Mouse (Mus musculus): ENCODE measurements around the gene Aknad1.

Gene Aknad1

GRCm38 (mm10) chr3:108751061-108751460 is 11.6 kb downstream of the Aknad1 start:
- no peak for DNase-seq (ENCODE audit: low read depth, low spot score)

GRCm38 (mm10) chr3:108751691-108752090 is 12.2 kb downstream of the Aknad1 start:
- no peak for DNase-seq (ENCODE audit: low read depth, low spot score)

GRCm38 (mm10) chr3:108754541-108754940 is 15.1 kb downstream of the Aknad1 start:
- no peak for DNase-seq (ENCODE audit: low read depth, low spot score)

GRCm38 (mm10) chr3:108755542-108755941 is 16.1 kb downstream of the Aknad1 start:
- DNase-seq (ENCODE audit: low read depth, low spot score) = no peak

- no peak for DNase-seq (ENCODE audit: low read depth, low spot score)
Measured at GRCm38 (mm10) chr3:108756131-108756530, 16.7 kb downstream of the Aknad1 start.

GRCm38 (mm10) chr3:108757570-108757969 is 18.1 kb downstream of the Aknad1 start:
- DNase-seq (ENCODE audit: low read depth, low spot score) = no peak

GRCm38 (mm10) chr3:108759566-108760420 is 20.3 kb downstream of the Aknad1 start:
- DNase-seq (ENCODE audit: low read depth, low spot score) = no peak

- no peak for DNase-seq (ENCODE audit: low read depth, low spot score)
Measured at GRCm38 (mm10) chr3:108762597-108763111, 23.2 kb downstream of the Aknad1 start.

GRCm38 (mm10) chr3:108763691-108764090 is 24.2 kb downstream of the Aknad1 start:
- DNase-seq (ENCODE audit: low read depth, low spot score) = no peak

- DNase-seq (ENCODE audit: low read depth, low spot score) = no peak
Measured at GRCm38 (mm10) chr3:108764976-108765375, 25.5 kb downstream of the Aknad1 start.

- DNase-seq (ENCODE audit: low read depth, low spot score) = no peak
Measured at GRCm38 (mm10) chr3:108765476-108765875, 26.0 kb downstream of the Aknad1 start.

- no peak for DNase-seq (ENCODE audit: low read depth, low spot score)
Measured at GRCm38 (mm10) chr3:108766943-108767342, 27.5 kb downstream of the Aknad1 start.

- DNase-seq (ENCODE audit: low read depth, low spot score) = no peak
Measured at GRCm38 (mm10) chr3:108767416-108767815, 28.0 kb downstream of the Aknad1 start.

GRCm38 (mm10) chr3:108769547-108769946 is 30.1 kb downstream of the Aknad1 start:
- DNase-seq (ENCODE audit: low read depth, low spot score) = no peak

GRCm38 (mm10) chr3:108770725-108771368 is 31.4 kb downstream of the Aknad1 start:
- no peak for DNase-seq (ENCODE audit: low read depth, low spot score)

GRCm38 (mm10) chr3:108772211-108772610 is 32.8 kb downstream of the Aknad1 start:
- no peak for DNase-seq (ENCODE audit: low read depth, low spot score)

GRCm38 (mm10) chr3:108772811-108773210 is 33.4 kb downstream of the Aknad1 start:
- no peak for DNase-seq (ENCODE audit: low read depth, low spot score)

GRCm38 (mm10) chr3:108778761-108779540 is 39.5 kb downstream of the Aknad1 start:
- no peak for DNase-seq (ENCODE audit: low read depth, low spot score)

- no peak for DNase-seq (ENCODE audit: low read depth, low spot score)
Measured at GRCm38 (mm10) chr3:108781238-108781883, 41.9 kb downstream of the Aknad1 start.

GRCm38 (mm10) chr3:108781884-108782270 is 42.4 kb downstream of the Aknad1 start:
- no peak for DNase-seq (ENCODE audit: low read depth, low spot score)

GRCm38 (mm10) chr3:108782364-108782895 is 43.0 kb downstream of the Aknad1 start:
- DNase-seq (ENCODE audit: low read depth, low spot score) = no peak

Measured in c-Kit-negative CD71-positive TER-119-positive erythroid progenitor cells, embryonic 14.5 days (primary cell).